Mouse (Mus musculus) heart, embryonic 14.5 days (tissue): ENCODE measurements around the gene Usp53. TPM values are rescaled to one million over a fixed set of nuclear protein-coding genes. Genes with fewer than 3 reads are reported as not detected.
"Not testable (repeated sequence)": the region's sequence is repeated elsewhere in the genome, so short reads cannot be mapped to it uniquely, and the experiment has no call there.

Experiments
- ATAC-seq: fragments of 200-750 bp; cut with Nextera tagmentation; 2 replicates; pipeline ENCODE4 v1.8.0; 2017; ENCODE audit warnings: low read depth, moderate TSS enrichment; ENCODE audit not compliant: insufficient number of reproducible peaks, insufficient read depth, low FRiP score
- H3K27ac ChIP-seq, 2 experiments: fragments of 200-500 bp in 1 of 2; fragments of 300-500 bp in 1 of 2; sonication (generic) in 1 of 2; replicated peaks in 1 of 2; 2 replicates each; pipeline ENCODE4 v1.5.1; 2012 to 2014; ENCODE audit warnings: low read depth in 2 of 2, low read length in 2 of 2, control low read depth in 1 of 2, mild to moderate bottlenecking in 1 of 2, mixed read lengths in 1 of 2; ENCODE audit not compliant: control insufficient read depth in 1 of 2, insufficient read depth in 1 of 2
- H3K27me3 ChIP-seq: fragments of 300-500 bp; sonication (generic); 2 replicates; pipeline ENCODE4 v1.6.1; 2014; ENCODE audit warnings: mild to moderate bottlenecking, low read length, control low read depth; ENCODE audit not compliant: control insufficient read depth, insufficient read depth
- H3K36me3 ChIP-seq: fragments of 300-500 bp; sonication (generic); 2 replicates; pipeline ENCODE4 v1.6.1; 2014; ENCODE audit warnings: mild to moderate bottlenecking, control low read depth, low read length, mixed read lengths; ENCODE audit not compliant: control insufficient read depth, insufficient read depth
- H3K4me1 ChIP-seq, 2 experiments: fragments of 200-500 bp in 1 of 2; fragments of 300-500 bp in 1 of 2; sonication (generic) in 1 of 2; 2 replicates each; pipeline ENCODE4 v1.6.1; 2012 to 2014; ENCODE audit warnings: low read length in 2 of 2, control low read depth in 1 of 2, mixed read lengths in 1 of 2; ENCODE audit not compliant: control insufficient read depth in 2 of 2, insufficient read depth in 2 of 2
- H3K4me2 ChIP-seq: fragments of 300-500 bp; sonication (generic); 2 replicates; pipeline ENCODE4 v1.6.1; 2014; ENCODE audit warnings: mild to moderate bottlenecking, low read length
- H3K4me3 ChIP-seq, 2 experiments: fragments of 200-500 bp in 1 of 2; fragments of 300-500 bp in 1 of 2; sonication (generic) in 1 of 2; 2 replicates each; pipeline ENCODE4 v1.5.1; 2012 to 2014; ENCODE audit warnings: low read length in 2 of 2, mild to moderate bottlenecking in 2 of 2, control low read depth in 1 of 2, low read depth in 1 of 2, moderate library complexity in 1 of 2; ENCODE audit not compliant: control insufficient read depth in 1 of 2, insufficient read depth in 1 of 2
- H3K9ac ChIP-seq: fragments of 300-500 bp; sonication (generic); 2 replicates; pipeline ENCODE4 v1.6.1; 2014; ENCODE audit warnings: mild to moderate bottlenecking, low read length
- H3K9me3 ChIP-seq: fragments of 300-500 bp; sonication (generic); 2 replicates; pipeline ENCODE4 v1.6.1; 2016; ENCODE audit warnings: low read length, control low read depth; ENCODE audit not compliant: control insufficient read depth
- WGBS: fragments of 180-500 bp; shearing (Covaris S2); extraction: QIAGEN DNeasy Blood & Tissue Kit; methylation state at CpG from one replicate; pipeline ENCODE4 v1.1.7; 2014; 5-methylcytosine and 5-hydroxymethylcytosine counted together
- polyA plus RNA-seq: library from polyadenylated mRNA; unstranded; fragments of >200 nt; fragmentation: Nextera tagmentation; extraction: Ambion mirVana; gene quantifications from 2 replicates; pipeline ENCODE4 v1.2.1, GENCODE M21; 2014

Gene Usp53
- polyA plus RNA-seq, 1 experiment from 2014 or later = 9.7 TPM

GRCm38 (mm10) chr3:122950129-122950528, 34.2 kb downstream of the Usp53 start:
- no peak overlapping the region for H3K27ac ChIP-seq
- H3K36me3 ChIP-seq = peaks cover 50% of the 10 kb centered on the region
- no peaks in the 10 kb centered on the region for H3K27me3 ChIP-seq
- H3K9me3 ChIP-seq = no peaks in the 10 kb centered on the region
- no peak overlapping the region for H3K4me2 ChIP-seq
- ATAC-seq = no peak
- H3K4me1 ChIP-seq = no peaks in the 10 kb centered on the region
- WGBS = 68% methylated on average over 2 of the region's 2 CpGs
- H3K4me3 ChIP-seq = no peak overlapping the region
- no peak overlapping the region for H3K9ac ChIP-seq

GRCm38 (mm10) chr3:122943387-122943890, 40.9 kb downstream of the Usp53 start:
- Histone ChIP-seq H3K4me3 (no peak overlapping the region), H3K4me1 (peaks cover 3 to 10% of the 10 kb centered on the region in 2 experiments; a peak in 3 of 4 replicates), H3K9me3 (no peaks in the 10 kb centered on the region), H3K27me3 (no peaks in the 10 kb centered on the region), H3K36me3 (peaks cover 7% of the 10 kb centered on the region; the same call in 1 of the 2 replicates), H3K4me2 (no peak overlapping the region), H3K27ac (0 out of 4 replicates have a peak overlapping the region, but pooled peaks of 1 of the 2 experiments have one; percentile 5), H3K9ac (no peak overlapping the region)
- ATAC-seq = no peak
- 61% methylated on average over 6 of the region's 6 CpGs for WGBS

GRCm38 (mm10) chr3:122939215-122939614, 45.1 kb downstream of the Usp53 start:
- Histone ChIP-seq H3K4me2 (no peak overlapping the region), H3K36me3 (peaks cover 15% of the 10 kb centered on the region), H3K27ac (no peak overlapping the region), H3K9ac (no peak overlapping the region), H3K4me1 (peaks cover 3 to 10% of the 10 kb centered on the region in 2 experiments; a peak in 3 of 4 replicates), H3K27me3 (no peaks in the 10 kb centered on the region), H3K4me3 (no peak overlapping the region), H3K9me3 (no peaks in the 10 kb centered on the region)
- WGBS = 57% methylated on average over 2 of the region's 2 CpGs
- no peak for ATAC-seq

- not testable (repeated sequence) for H3K27ac ChIP-seq, H3K27me3 ChIP-seq, H3K9me3 ChIP-seq, H3K4me1 ChIP-seq, H3K9ac ChIP-seq, H3K4me2 ChIP-seq, ATAC-seq, H3K4me3 ChIP-seq
- peaks cover 22% of the 10 kb centered on the region for H3K36me3 ChIP-seq
- 85% methylated on average over 13 of the region's 13 CpGs for WGBS
Observed at GRCm38 (mm10) chr3:122937176-122937575, 47.1 kb downstream of the Usp53 start.

GRCm38 (mm10) chr3:122932466-122932865, 51.8 kb downstream of the Usp53 start:
- Histone ChIP-seq H3K4me1 (no peaks in the 10 kb centered on the region), H3K27me3 (no peaks in the 10 kb centered on the region), H3K9ac (no peak overlapping the region), H3K4me2 (no peak overlapping the region), H3K9me3 (no peaks in the 10 kb centered on the region), H3K4me3 (no peak overlapping the region), H3K27ac (no peak overlapping the region), H3K36me3 (peaks cover 36% of the 10 kb centered on the region)
- WGBS = 91% methylated on average over 1 of the region's 1 CpGs
- no peak for ATAC-seq

- Histone ChIP-seq H3K27me3 (no peaks in the 10 kb centered on the region), H3K9me3 (no peaks in the 10 kb centered on the region), H3K4me2 (no peak overlapping the region), H3K27ac (no peak overlapping the region), H3K9ac (no peak overlapping the region), H3K4me3 (no peak overlapping the region), H3K4me1 (no peaks in the 10 kb centered on the region), H3K36me3 (peaks cover 35% of the 10 kb centered on the region)
- WGBS = 87% methylated on average over 6 of the region's 6 CpGs
- no peak for ATAC-seq
Observed at GRCm38 (mm10) chr3:122929723-122930122, 54.6 kb downstream of the Usp53 start.

- under 1% methylated on average over 61 of the region's 68 CpGs for WGBS
- Histone ChIP-seq H3K4me1 (peaks cover 0 to 7% of the 10 kb centered on the region in 2 experiments; a peak in 3 of 4 replicates), H3K9me3 (no peaks in the 10 kb centered on the region), H3K27me3 (no peaks in the 10 kb centered on the region), H3K4me2 (peak within 1 kb of the TSS; percentile 87), H3K9ac (peak within 1 kb of the TSS; percentile 83), H3K36me3 (peaks cover 10% of the 10 kb centered on the region; the same call in 1 of the 2 replicates), H3K4me3 (peak within 1 kb of the TSS; percentile 65 to 72), H3K27ac (peak within 1 kb of the TSS; percentile 82 to 87)
- peak; percentile 99 for ATAC-seq
Observed at GRCm38 (mm10) chr3:122924009-122924914, 60.0 kb downstream of the Usp53 start, which contains the start of gene 1810037I17Rik. Gene 1810037I17Rik (plus strand): TSS chr3:122924203.
